In the genomic region with DNA sequence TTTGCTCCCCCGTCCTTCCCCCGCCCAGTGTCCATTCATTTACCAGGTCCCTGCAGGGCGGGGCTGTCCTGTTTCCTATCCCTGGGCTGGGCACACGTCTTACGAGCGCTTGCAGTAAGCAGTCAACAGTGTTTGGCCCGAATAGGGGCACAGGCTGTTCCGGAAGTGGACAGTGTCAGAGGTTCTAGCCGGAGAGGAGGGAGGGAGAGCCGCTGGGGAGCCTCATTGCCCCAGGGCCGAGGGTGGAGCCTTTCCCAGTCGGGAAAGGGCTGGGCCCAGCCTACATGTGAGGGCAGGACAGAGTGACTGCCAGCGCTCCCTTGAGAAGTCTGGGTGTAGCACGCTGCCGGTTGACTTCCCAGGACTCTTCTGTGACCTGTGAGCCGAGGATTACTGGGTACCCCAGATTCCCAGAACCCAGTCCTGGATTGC, we compare ENCODE assay signal across 8 mouse cellular contexts. TPM values are rescaled to one million over a fixed set of nuclear protein-coding genes. Genes with fewer than 3 reads are reported as not detected.
A peak's percentile ranks its signal among the peaks of the same experiment; 100 is the strongest.
DNase-seq lines count a peak whose midpoint lies in the region; ATAC-seq and TF ChIP-seq lines count a peak whose summit lies in the region.

TSS of gene Map3k6 (plus strand) at position 329 of the 432 bp plus-strand sequence.

- H3K4me2 ChIP-seq in neural tube, embryonic 15.5 days = peak within 1 kb of the TSS; percentile 91

- H3K4me1 ChIP-seq in lung, adult 2 months (ENCODE audit: control insufficient read depth, insufficient read depth, low read length) = peaks cover 6% of the 10 kb centered on the region
- peaks cover 15% of the 10 kb centered on the region for H3K4me1 ChIP-seq in neural tube, embryonic 15.5 days

- peak; percentile 61 for ATAC-seq in granulocyte monocyte progenitor cell, adult 5-6 weeks (replicated peaks; ENCODE audit: poor library complexity, severe bottlenecking)
- ATAC-seq in neural tube, embryonic 15.5 days (ENCODE audit: low FRiP score) = no peak

- peak within 1 kb of the TSS; percentile 51 for H3K9ac ChIP-seq in neural tube, embryonic 15.5 days (replicated peaks)

- 4% methylated on average over 16 of the region's 16 CpGs for WGBS in lung, adult 2 months
- 7% methylated on average over 16 of the region's 16 CpGs for WGBS in neural tube, embryonic 15.5 days

- peaks cover 52% of the 10 kb centered on the region for H3K27me3 ChIP-seq in neural tube, embryonic 15.5 days (replicated peaks)

- H3K9me3 ChIP-seq in neural tube, embryonic 15.5 days (replicated peaks) = no peaks in the 10 kb centered on the region

- intact Hi-C loops in left cerebral cortex, postnatal 14 days (cut with DNase I) = no loop called here
- intact Hi-C loops in left cerebral cortex, postnatal 4 days (cut with DNase I) = no loop called here

- H3K36me3 ChIP-seq in neural tube, embryonic 15.5 days = no peaks in the 10 kb centered on the region

- TF ChIP-seq CTCF in lung, adult 2 months (IDR thresholded peaks at IDR 0.05; ENCODE audit: insufficient read depth, low read length) = no peak

- peak; percentile 99 for TF ChIP-seq POLR2A in lung, adult 2 months (IDR thresholded peaks at IDR 0.05; ENCODE audit: borderline replicate concordance, extremely low read depth, low read depth, low read length)

- H3K4me3 ChIP-seq in lung, adult 2 months (replicated peaks; ENCODE audit: extremely low read depth, low read depth, low read length) = peak within 1 kb of the TSS; percentile 85
- peak within 1 kb of the TSS; percentile 56 for H3K4me3 ChIP-seq in neural tube, embryonic 15.5 days (replicated peaks)

- H3K27ac ChIP-seq in neural tube, embryonic 15.5 days (replicated peaks) = peak within 1 kb of the TSS; percentile 60; the same call in 1 of the 2 replicates

- DNase-seq in left cerebral cortex, postnatal 14 days (ENCODE audit: low spot score in 2 of 2) = peak; percentile 18 to 53
- no peak for DNase-seq in left cerebral cortex, postnatal 4 days
- DNase-seq in embryo, embryonic 10 days (ENCODE audit: low spot score) = peak; percentile 59
- DNase-seq in kidney, adult 11 months = peak; percentile 89
- DNase-seq in lung, adult 2 months = peak; percentile 82
- no peak for DNase-seq in frontal cortex, adult 2 months (ENCODE audit: extremely low spot score in 1 of 2, low spot score in 1 of 2)

RNA-seq across cellular contexts. Expression of gene Map3k6, which starts in this region (rescaled TPM):
- 1 to 10 TPM; 2.3 to 5.8 TPM for total RNA-seq in left cerebral cortex, postnatal 14 days (2021)
- 1 to 10 TPM; 3.0 to 3.3 TPM for total RNA-seq in left cerebral cortex, postnatal 4 days (2021)
- 0.19 and 2.0 TPM in 2 replicates for total RNA-seq in granulocyte monocyte progenitor cell, adult 5-6 weeks (2014; fragmentation: Nextera tagmentation)
- 3.7 and 4.1 TPM in 2 replicates for total RNA-seq in granulocyte monocyte progenitor cell, adult 5-6 weeks (2017)
- polyA plus RNA-seq in lung, adult 2 months (2012; rRNA removed) = 27.9 and 38.2 TPM in 2 replicates
- polyA plus RNA-seq in neural tube, embryonic 15.5 days (2015; fragmentation: Nextera tagmentation; extraction: Ambion mirVana) = 3.0 and 4.0 TPM in 2 replicates
- polyA plus RNA-seq in frontal cortex, adult 2 months (2012; rRNA removed) = 3.9 and 4.0 TPM in 2 replicates

Comparison
In these comparisons a context has a peak if more than half of its experiments do, and no peak if none do; other contexts are left out.
1. DNase-seq: peak in left cerebral cortex, postnatal 14 days (2 of 2), embryo, embryonic 10 days (single experiment), kidney, adult 11 months (single experiment) and lung, adult 2 months (single experiment); none in left cerebral cortex, postnatal 4 days (single experiment) and frontal cortex, adult 2 months (0 of 2).